Mouse (Mus musculus): ENCODE results near the gene Commd6. TPM values are rescaled to one million over a fixed set of nuclear protein-coding genes. Genes with fewer than 3 reads are reported as not detected.
"Not testable (repeated sequence)": the region's sequence is repeated elsewhere in the genome, so short reads cannot be mapped to it uniquely, and the experiment has no call there.

Gene Commd6
- polyA plus RNA-seq, 1 experiment from 2014 or later, result 103 TPM

DNA sequence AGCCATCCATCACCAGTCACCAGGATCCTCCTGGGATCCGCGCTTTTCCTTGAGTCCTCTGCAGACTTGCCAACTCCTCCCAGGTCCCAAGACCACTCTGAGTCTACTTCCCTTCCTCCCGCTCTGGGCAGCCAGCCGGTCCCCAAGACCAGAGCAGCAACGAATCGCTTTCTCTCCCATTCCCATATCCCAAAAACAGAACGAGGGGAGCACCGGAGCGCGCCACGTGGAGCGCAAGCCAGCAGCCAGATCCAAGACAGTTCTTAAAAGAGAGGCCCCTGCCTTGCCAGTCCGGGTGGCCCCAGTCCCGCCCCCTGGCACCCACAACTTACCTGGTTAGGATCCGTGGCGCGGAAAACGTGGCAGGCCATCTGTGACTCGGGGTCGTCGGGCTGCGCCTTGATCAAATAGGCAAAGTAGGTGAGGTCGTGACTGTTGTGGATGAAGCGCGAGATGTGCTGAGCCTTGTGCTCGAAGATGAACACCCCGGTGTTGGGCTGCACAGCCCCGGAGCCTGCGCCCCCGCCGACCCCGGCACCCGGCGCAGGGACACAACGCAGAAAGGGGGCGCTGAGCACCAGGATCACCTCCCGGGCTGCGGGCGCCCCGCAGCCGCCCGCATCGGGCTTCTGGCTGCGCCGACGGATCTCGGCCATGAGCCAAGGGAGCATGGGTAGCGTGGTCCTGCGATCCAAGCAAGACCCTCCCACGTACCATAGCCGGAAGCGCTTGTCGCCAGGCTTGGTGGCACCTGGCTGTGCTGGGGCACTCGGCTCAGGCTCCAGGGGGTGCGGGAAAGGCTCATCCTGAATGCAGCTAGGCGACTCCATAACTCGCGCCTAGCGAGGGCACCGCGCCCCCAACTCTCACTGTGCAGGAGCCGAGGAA is 32.6 kb downstream of the Commd6 start:
- H3K4me1 ChIP-seq, result peaks cover 9% of the 10 kb centered on the region; the same call in 1 of the 2 replicates
- under 1% methylated on average over 62 of the region's 62 CpGs for WGBS
- ATAC-seq (ENCODE audit: low FRiP score, low read depth), result peak; percentile 65
- H3K9ac ChIP-seq, result peak overlapping the region; percentile 51
- peak overlapping the region; percentile 59 for H3K4me3 ChIP-seq
- H3K27ac ChIP-seq, result no peak overlapping the region
- H3K4me2 ChIP-seq (replicated peaks), result peak overlapping the region; percentile 99
- H3K9me3 ChIP-seq, result no peaks in the 10 kb centered on the region
- H3K36me3 ChIP-seq, result no peaks in the 10 kb centered on the region
- H3K27me3 ChIP-seq (replicated peaks), result peaks cover 13% of the 10 kb centered on the region; the same call in 1 of the 2 replicates

DNA sequence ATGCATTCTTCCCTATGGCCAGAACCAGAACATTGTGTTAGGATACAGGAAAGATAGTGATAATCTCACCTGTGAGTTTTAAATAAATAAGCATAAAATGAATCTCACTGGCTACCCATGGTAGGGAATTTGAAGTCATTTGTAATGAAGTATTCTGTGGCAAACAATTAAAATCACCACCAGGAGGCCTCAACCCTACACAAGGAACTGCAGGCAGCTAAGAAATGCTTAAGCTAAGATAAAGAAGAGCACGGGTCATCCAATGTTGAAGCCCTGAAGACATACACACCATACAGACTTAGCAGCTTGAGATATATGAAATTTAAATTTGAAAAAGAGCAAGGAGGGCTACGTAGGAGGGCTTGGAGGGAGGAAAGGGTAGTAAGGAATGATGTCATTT is 34.6 kb downstream of the Commd6 start:
- WGBS, result 68% methylated on average over 2 of the region's 2 CpGs
- Histone ChIP-seq H3K9ac (no peak overlapping the region), H3K4me2 (replicated peaks) (no peak overlapping the region), H3K4me3 (no peak overlapping the region), H3K9me3 (no peaks in the 10 kb centered on the region), H3K4me1 (peaks cover 11% of the 10 kb centered on the region; the same call in 1 of the 2 replicates), H3K36me3 (no peaks in the 10 kb centered on the region), H3K27ac (no peak overlapping the region), H3K27me3 (replicated peaks) (peaks cover 13% of the 10 kb centered on the region; the same call in 1 of the 2 replicates)
- no peak for ATAC-seq (ENCODE audit: low FRiP score, low read depth)

DNA sequence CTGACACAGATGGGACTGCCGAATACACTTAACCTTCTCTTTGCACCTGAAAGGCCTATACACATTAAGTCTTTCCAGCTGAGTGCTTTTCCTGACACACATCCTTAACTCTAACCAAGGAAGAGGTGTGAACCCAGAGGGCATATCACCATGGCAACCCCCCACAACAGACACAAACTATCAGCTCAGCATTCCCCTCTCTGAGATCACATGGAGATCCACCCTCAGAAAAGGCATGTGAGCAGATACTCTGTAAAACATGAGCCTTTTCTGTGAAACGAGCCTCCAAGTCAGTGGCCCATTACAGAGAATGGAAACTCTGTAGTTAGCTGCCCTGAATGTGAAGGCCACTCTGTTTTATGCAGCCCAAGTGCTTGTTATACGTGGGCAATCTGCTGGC is 37.6 kb downstream of the Commd6 start:
- peaks cover 9% of the 10 kb centered on the region; the same call in 1 of the 2 replicates for H3K4me1 ChIP-seq
- H3K27ac ChIP-seq, result no peak overlapping the region
- H3K27me3 ChIP-seq (replicated peaks), result peaks cover 7% of the 10 kb centered on the region; the same call in 1 of the 2 replicates
- no peak overlapping the region for H3K4me3 ChIP-seq
- no peak for ATAC-seq (ENCODE audit: low FRiP score, low read depth)
- H3K9ac ChIP-seq, result no peak overlapping the region
- H3K4me2 ChIP-seq (replicated peaks), result no peak overlapping the region
- H3K36me3 ChIP-seq, result no peaks in the 10 kb centered on the region
- no peaks in the 10 kb centered on the region for H3K9me3 ChIP-seq
- 45% methylated on average over 3 of the region's 3 CpGs for WGBS

DNA sequence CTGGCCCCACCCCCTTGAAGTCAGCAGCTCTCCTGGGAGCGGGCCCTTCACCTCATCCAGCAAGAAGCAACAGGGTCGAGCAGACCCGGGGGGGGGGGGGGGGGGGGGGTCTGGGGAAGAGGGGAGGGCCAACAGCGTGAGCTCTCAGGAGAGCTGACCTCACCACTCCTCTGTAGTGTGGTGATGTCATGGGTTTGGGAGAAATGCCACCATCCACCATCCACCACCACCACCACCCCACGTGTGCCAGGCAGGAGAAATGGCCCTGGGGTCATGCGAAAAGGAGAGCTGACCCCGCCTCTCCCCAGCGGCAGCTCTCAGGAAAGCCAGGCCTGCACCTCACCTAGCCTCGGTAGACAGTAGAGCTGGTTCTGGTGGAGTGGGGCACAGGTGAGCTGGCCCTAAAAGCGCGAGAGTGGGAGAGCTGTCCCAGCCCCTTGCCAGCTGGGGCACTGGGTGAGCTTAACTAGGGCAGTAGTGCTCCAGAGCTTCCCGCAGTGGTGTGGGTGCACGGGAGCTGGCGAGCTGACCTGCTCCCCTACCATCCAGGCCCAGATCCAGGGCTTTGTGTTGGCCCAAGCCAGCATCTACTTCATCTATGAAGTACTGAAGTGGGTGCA is 43.3 kb downstream of the Commd6 start:
- Histone ChIP-seq H3K4me3 (no peak overlapping the region), H3K9me3 (no peaks in the 10 kb centered on the region), H3K27me3 (replicated peaks) (no peaks in the 10 kb centered on the region), H3K27ac (no peak overlapping the region), H3K4me2 (replicated peaks) (no peak overlapping the region), H3K4me1 (no peaks in the 10 kb centered on the region), H3K36me3 (no peaks in the 10 kb centered on the region), H3K9ac (no peak overlapping the region)
- WGBS, result 94% methylated on average over 11 of the region's 14 CpGs
- ATAC-seq (ENCODE audit: low FRiP score, low read depth), result no peak

DNA sequence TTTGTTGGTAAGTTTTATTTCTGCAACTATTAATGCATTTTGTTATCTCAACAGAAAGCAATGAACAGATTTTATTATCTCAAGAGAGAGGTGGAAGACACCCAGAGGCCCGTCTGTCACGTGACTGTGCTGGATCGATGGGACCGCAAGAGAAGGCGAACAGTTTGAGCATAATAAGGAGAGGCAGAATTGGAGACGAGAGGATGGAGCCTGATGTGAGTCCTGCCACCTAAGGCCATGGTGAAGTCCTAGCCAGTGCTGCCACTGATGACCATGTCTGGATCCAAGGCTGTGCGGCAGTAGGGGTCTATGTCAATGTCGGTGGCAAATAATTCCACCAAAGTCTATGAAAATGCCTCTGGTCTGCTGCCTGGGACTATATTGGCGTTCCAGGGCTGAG is 43.8 kb downstream of the Commd6 start:
- Histone ChIP-seq H3K4me2 (replicated peaks) (no peak overlapping the region), H3K27me3 (replicated peaks) (no peaks in the 10 kb centered on the region), H3K4me1 (no peaks in the 10 kb centered on the region), H3K4me3 (no peak overlapping the region), H3K27ac (no peak overlapping the region), H3K36me3 (no peaks in the 10 kb centered on the region), H3K9ac (no peak overlapping the region), H3K9me3 (no peaks in the 10 kb centered on the region)
- 94% methylated on average over 9 of the region's 9 CpGs for WGBS
- no peak for ATAC-seq (ENCODE audit: low FRiP score, low read depth)

DNA sequence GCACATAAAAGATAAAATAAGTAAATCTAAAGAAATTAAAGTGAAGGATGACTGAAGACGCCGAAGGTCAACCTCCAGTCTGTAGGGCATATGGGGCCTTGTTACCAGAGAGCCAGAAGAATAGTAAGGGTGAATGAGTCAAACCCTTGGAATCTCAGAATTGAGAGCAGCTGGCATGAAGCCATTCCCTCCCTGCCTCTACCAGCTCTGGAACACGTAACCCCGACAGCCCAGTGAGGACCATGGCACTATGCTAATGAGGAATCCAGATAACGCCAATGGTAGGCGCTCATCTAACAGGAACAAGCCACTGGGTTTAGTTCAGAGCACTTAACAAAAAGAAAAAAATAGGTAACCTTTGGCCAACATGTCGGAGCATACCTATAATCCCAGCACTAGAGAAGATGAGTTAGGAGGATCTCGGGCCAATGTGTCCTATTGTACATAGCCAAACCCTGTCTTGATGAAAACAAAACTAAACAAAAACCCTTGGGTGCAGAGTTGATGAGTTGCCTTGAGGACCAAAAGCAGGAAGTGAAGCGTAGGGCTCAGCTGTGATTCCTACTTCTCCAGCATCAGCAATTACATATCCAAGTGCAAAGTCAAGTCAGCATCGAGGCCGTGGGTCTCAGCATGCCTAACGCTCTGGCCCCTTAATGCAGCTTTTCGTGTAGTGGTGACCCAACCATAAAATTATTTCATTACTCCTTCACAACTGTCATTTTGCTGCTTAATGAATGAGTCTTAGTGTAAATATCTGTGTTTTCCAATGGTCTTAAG is 45.0 kb downstream of the Commd6 start:
- Histone ChIP-seq H3K27ac (no peak overlapping the region), H3K4me2 (replicated peaks) (no peak overlapping the region), H3K36me3 (no peaks in the 10 kb centered on the region), H3K9me3 (no peaks in the 10 kb centered on the region), H3K9ac (no peak overlapping the region), H3K4me1 (no peaks in the 10 kb centered on the region), H3K4me3 (no peak overlapping the region), H3K27me3 (replicated peaks) (no peaks in the 10 kb centered on the region)
- 91% methylated on average over 13 of the region's 13 CpGs for WGBS
- no peak for ATAC-seq (ENCODE audit: low FRiP score, low read depth)

DNA sequence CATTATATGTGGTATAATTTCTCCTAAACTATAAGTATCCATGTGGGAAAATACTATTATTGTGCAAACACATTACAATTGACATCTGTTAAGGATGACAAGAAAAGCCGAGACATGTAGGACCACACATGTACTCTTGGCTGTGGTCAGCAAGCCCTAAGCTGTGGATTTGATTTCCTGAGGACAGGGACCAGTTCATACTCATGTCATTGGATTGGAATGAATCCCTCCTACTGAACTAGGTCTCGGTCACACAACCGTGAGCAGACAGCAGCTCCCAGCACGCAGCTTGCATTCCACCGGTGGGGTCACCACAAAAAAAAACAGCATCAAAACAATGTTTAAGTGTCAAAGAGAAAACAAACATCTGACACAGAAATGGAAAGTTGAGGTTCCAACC is 46.5 kb downstream of the Commd6 start:
- Histone ChIP-seq H3K4me2 (replicated peaks) (no peak overlapping the region), H3K4me3 (no peak overlapping the region), H3K9ac (no peak overlapping the region), H3K9me3 (no peaks in the 10 kb centered on the region), H3K36me3 (no peaks in the 10 kb centered on the region), H3K27ac (no peak overlapping the region), H3K27me3 (replicated peaks) (no peaks in the 10 kb centered on the region), H3K4me1 (no peaks in the 10 kb centered on the region)
- WGBS, result 80% methylated on average over 5 of the region's 5 CpGs
- no peak for ATAC-seq (ENCODE audit: low FRiP score, low read depth)

DNA sequence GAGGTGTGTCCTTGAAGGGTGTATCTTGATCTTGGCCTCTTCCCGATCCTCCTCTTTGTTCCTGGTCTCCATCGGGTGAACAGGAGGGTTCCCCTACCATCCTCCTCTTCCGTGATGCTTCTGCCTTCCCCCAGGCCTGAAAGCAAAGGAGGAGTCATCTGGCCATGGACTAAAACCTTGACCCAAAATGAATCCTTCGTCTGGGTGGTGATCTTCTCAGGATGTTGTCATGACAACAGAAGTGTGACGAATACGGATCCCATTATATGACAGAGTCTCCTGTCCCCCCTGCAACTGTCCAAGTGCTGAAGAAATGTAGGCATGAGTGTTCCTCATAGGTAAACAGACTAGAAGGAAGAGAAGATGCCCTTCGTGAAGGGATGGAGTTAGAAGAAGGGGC is 47.1 kb downstream of the Commd6 start:
- H3K4me1 ChIP-seq, result no peaks in the 10 kb centered on the region
- H3K9me3 ChIP-seq, result no peaks in the 10 kb centered on the region
- H3K36me3 ChIP-seq, result no peaks in the 10 kb centered on the region
- no peak overlapping the region for H3K9ac ChIP-seq
- 82% methylated on average over 7 of the region's 7 CpGs for WGBS
- no peak overlapping the region for H3K27ac ChIP-seq
- H3K27me3 ChIP-seq (replicated peaks), result no peaks in the 10 kb centered on the region
- no peak for ATAC-seq (ENCODE audit: low FRiP score, low read depth)
- no peak overlapping the region for H3K4me2 ChIP-seq (replicated peaks)
- H3K4me3 ChIP-seq, result no peak overlapping the region

DNA sequence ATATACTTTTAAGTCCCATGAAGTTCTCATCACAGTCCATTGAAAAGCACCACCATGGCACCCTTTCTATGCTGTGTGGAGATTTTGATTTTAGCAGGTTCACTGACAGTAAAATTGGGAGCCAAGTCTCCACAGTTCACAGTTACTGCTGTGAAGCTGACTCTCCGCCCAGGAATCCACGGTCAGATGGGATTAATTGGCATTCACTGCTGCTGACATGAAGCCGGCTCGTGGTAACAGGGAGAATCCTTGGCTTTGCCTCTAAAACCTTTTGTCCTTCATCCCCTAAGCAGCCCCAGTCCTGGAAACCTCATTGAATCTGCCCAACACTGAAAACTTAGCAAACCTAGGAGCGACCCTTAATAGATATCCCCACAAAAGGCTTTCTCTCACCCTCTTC is 49.4 kb downstream of the Commd6 start:
- Histone ChIP-seq H3K4me2 (replicated peaks) (no peak overlapping the region), H3K4me1 (no peaks in the 10 kb centered on the region), H3K36me3 (no peaks in the 10 kb centered on the region), H3K4me3 (no peak overlapping the region), H3K27ac (no peak overlapping the region), H3K9ac (no peak overlapping the region), H3K9me3 (no peaks in the 10 kb centered on the region), H3K27me3 (replicated peaks) (no peaks in the 10 kb centered on the region)
- 85% methylated on average over 5 of the region's 5 CpGs for WGBS
- no peak for ATAC-seq (ENCODE audit: low FRiP score, low read depth)

DNA sequence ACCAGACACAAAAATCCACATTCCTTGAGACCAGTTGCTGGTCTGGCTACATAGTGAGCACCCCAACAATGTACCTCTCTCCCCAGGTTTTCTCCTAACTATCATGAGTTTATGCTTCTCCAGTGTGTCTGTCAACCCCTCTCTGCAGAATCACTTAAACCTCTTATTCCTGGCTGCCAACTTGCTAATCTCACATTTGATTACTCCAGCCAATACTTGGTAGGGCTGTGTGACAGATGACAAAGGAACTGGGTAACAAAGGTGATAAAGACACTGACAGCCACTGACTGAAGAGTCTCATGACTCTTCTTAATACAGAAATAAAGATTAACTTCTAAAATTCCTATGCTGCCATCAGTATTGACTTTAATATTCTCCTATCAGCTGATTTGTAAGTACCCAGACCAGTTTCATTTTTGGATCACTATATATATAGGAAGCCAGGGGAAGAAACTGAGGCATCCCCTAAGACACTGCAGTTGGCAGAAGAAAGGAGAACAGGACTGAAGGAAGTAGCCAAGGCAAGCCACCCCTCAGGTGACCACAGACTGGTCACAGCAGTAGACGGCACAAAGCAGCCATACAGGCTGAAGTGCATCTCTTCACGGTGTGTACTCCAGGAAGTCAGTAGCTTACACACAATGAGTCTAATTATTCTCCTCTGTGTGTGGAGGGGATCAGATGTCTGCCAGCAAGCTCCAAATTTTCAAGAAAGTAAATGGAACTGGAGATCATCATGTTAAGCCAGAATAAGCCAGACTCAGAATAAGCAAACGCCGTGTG is 52.1 kb downstream of the Commd6 start:
- H3K27ac ChIP-seq; H3K4me2 ChIP-seq (replicated peaks); H3K4me1 ChIP-seq; H3K9me3 ChIP-seq; H3K27me3 ChIP-seq (replicated peaks); H3K36me3 ChIP-seq; H3K4me3 ChIP-seq; ATAC-seq (ENCODE audit: low FRiP score, low read depth); H3K9ac ChIP-seq: not testable (repeated sequence)
- WGBS, result 87% methylated on average over 3 of the region's 4 CpGs

DNA sequence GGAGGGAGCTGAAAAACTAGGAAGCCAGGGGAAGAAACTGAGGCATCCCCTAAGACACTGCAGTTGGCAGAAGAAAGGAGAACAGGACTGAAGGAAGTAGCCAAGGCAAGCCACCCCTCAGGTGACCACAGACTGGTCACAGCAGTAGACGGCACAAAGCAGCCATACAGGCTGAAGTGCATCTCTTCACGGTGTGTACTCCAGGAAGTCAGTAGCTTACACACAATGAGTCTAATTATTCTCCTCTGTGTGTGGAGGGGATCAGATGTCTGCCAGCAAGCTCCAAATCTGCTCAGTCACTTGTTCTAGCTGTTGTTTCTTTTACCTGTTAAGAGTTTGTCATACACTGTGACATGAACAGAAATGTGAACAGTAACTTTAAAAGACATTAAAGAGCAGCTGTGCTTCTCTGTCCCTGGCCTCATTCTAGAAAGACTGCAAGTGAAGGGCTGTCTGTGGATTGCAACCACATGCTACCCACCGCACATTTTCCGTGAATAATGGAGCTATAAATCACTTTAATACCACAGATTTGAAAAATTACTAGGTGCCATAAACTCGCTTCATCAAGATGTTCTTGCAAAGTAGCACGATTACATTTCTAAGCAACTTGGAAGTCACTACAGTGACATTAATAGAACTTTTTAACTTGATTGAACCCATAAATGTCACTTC is 53.0 kb downstream of the Commd6 start:
- ATAC-seq (ENCODE audit: low FRiP score, low read depth), result not testable (repeated sequence)

More for the DNA sequence above, 53.0 kb downstream of the Commd6 start:
- not testable (repeated sequence) for H3K4me2 ChIP-seq (replicated peaks); H3K27ac ChIP-seq; H3K9me3 ChIP-seq; H3K4me3 ChIP-seq; H3K36me3 ChIP-seq; H3K9ac ChIP-seq; H3K4me1 ChIP-seq; H3K27me3 ChIP-seq (replicated peaks)
- WGBS, result 54% methylated on average over 4 of the region's 6 CpGs
